Mouse (Mus musculus) CH12F3 (cell line): Measurements from ENCODE around the gene Dnlz.
"Not testable (repeated sequence)": the region's sequence is repeated elsewhere in the genome, so short reads cannot be mapped to it uniquely, and the experiment has no call there.

ENCODE experiments used
- in situ Hi-C: fragments of 300-500 bp; cut with MboI; formaldehyde crosslinking; loops from 2 replicates; pipeline ENCODE4 v1.14.3; 2020; ENCODE audit warnings: low sequenced_read_pairs

Gene Dnlz

DNA sequence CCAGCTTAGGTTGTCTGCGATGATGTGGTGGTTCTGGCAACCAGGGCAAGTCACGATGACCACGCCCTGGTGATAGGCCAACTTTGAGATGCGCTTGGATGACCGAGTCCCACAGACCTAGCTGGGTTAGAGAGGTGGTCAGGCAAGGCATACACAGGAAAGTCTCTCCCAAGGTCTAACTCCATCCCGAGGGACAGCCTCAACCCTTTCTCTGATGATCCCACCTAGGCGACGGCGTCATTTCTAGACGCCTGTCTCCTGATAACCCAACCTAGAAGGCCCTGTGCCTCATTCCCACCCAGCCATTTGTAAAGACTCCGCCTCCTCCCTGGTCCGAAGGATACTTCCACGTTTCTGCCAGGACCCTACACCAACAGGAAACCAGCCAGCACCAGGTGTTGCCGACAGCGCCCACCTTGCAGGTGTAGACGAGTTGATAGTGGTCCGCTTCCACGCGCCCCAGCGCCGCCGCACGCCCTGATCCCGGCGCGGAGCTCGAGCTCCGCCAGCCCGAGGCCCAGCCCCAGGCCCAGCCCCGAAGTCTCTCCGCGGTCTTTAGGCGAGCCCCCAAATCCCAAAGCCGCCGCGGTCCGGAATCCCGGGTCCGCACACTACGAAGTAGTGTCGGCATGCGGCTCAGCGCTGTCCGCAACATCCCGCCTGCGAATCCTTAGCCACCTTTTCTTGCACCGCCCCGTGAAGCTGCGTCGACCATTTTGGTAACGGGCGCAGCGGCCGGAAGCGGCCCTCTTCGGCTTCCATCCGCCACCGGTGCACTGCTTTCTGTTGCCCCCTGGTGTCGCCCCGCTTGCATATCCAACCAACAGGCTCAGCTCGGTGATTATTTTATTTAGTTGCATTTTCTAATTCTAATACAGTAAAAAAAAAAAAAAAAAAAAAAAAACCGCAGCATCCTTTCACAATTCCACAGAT is at the start of gene Dnlz:
Gene Dnlz (minus strand): TSS at position 753 of the 933 bp plus-strand sequence.
- in situ Hi-C loops, result no loop called here

DNA sequence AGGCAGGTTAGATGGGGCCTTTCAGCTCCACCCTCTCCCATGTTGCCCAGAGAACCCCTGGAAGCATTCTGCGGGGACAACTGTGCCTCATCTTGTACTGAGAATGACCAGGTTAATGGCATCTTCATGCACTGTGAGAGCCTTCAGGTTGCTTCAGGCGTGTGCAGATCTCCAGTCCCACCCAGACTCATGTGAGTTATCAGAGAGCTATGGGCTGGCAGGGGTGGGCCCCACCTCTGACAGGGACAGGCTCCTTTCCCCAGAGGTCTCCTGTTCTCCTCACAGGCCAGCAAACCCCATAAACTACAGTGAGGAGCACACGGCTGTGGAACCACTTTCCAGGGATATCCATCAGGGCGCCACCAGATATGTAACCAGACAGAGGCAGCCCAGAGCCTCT is 49.1 kb upstream of the Dnlz start:
- in situ Hi-C loops, result no loop called here

DNA sequence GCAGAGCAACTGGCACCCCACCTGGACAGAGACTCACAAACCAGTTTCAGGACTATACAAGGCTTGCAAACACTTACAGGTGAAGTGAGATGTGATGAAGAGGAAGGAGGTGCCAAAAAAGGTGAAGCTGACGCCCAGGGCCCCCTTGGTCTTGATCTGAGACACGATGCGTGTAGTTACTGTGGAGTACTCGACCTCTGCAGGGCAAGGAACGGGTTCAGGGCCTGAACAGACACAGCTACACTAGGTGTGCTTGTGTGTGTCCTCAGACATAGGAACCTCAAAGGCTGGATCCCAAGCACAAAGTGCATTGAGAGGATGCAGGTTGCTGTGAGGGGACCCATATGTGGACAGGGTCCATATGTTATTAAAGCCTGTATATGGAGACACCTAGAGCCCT is 48.4 kb upstream of the Dnlz start:
- in situ Hi-C loops, result no loop called here

DNA sequence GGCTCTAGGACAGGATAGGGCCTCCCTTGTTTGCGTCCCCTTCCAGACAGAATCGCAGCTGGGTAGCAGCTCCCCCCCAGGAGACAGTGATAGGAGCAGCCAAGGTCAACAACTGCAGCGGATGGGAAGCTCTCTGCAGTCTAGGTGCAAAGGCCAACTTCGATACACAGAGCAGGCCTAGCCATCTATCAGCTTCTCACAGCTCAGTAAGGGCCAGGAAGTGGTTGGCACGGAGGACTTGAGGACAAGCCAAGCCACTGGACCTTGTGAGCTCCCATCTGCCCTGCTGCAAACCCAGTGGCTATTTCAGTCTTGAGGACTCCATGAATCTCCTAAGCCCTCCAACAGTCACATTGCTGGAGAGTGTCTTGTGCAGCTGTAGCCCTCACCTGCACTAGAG is 47.7 kb upstream of the Dnlz start:
- in situ Hi-C loops, result no loop called here

DNA sequence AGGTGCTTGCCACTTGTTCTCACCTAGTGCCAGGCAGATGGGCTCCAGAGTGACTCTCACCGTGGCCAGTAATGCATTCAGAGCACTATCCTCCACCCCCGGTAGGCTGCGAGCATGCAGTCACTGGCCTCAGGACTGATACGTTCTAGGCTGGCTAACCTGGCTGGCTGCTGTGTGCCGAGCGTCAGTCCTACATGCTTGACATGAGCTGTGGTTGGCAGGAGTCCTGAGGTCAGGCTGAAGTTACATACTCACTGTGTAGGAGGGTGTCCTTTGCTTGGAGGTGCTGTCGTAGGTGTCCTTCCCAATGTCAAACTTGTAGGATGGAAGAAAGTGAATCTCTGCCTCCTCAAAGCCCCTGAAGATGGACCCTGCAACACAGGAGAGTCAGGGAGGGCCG is 47.1 kb upstream of the Dnlz start:
- in situ Hi-C loops, result no loop called here

DNA sequence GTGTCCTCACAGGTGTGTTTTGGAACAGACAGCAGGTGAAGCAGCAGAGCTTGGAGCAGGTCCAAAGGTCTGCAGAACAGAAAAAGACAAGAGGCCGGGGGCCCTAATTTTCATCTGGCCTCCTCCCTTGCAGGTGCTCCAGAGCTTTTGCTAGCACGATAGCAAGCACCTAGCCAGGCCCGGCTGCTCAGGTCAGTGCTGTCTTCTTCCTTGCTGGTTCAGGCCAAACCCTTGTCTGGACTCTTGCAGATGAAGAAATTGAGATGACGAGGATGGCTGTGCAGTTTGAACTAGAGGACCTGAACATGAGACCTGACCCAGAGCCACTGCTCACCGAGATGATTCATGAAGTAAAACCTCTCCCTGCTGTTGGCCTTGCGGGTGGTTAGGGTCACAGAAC is 39.7 kb upstream of the Dnlz start:
- in situ Hi-C loops, result no loop called here

DNA sequence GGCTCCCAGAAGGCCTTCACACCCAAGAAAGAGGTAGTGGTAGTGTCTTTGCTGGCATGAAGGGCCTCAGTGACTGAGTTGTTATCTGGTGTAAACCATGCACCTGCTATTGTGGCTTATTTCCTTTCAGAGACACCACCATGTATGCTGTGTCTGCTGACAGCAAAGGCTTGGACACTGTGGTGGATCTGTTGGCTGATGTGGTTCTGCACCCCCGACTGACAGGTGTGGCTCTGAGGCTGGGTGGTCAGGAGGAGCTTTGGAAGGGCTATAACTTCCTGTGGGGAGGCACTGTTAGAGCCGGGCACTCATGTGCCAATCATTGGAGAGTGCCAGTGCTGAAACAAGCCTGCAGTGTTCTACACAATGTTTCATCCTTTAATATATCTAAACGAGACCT is 39.0 kb upstream of the Dnlz start:
- in situ Hi-C loops, result no loop called here

DNA sequence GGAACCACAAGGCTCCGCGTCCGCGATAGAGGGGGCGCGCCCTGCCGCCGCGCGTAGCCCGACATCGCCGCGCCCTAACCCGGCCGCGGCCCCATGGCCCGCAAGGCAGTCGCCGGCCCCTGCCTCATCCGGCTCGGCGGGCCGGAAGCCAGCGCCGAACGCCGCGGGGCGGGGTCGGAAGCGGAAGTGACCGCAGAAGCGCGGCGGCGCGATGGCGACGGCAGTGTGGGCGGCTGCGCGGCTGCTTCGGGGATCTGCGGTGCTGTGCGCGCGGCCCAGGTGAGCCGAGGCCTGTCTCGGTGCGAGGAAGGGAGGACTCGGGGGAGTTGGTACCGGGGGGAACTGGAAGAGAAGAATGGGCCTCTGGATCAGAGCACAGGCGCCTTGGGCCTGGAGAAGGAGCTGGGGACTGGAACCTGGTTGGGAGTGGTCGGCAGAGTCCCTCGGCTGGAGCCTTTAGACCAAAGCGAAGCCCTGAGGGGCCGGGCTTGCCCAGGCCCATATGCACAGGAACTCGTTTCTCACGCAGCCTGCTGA is 37.3 kb upstream of the Dnlz start, which contains the start of the genes Entr1 and Pmpca:
Gene Entr1 (minus strand): TSS at position 163 of the 537 bp plus-strand sequence.
Gene Pmpca (plus strand): TSS at position 186 of the 537 bp plus-strand sequence.
- in situ Hi-C loops, result no loop called here

DNA sequence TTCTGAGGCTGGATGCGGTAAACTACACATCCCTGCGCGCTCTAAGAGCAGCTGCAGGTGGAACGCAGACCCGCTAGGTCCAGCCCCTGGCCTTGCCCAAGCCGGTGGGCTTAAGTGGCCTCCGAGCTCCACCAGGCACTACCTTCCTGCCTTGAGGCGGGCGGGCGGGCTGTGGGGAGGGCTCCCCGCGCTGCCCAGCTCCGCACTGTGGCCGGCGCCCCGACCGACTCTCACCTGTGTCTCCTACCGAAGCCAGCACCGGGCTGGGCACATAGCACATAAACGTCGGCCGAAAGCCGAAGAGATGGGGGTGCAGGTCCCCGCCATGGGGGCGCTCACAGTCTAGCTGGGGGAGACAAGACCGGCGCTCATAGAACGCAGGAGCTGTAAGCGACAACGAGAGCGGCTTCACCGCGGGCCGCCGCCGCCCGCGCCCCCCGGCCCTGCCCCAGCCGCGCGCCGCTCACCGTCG is 36.8 kb upstream of the Dnlz start:
- in situ Hi-C loops, result no loop called here

DNA sequence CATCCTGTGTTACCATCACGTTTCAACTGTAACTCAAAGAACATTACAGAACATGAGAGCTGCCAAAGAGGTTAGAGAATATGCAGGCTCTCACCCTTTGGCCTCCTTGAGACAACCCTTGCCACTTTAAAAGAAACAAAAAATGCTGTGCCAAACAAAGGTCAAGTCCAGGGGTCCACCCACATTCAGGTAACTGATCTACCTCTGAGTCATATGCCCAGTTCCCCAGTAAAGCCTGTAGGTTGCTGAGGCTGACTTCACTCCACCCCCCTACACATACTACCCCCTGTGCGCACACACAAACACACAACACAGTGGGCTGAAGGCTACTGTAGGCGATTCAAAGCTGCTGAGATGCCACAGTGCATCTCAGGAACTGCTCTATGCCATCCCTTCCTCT is 35.8 kb upstream of the Dnlz start:
- in situ Hi-C loops, result no loop called here

DNA sequence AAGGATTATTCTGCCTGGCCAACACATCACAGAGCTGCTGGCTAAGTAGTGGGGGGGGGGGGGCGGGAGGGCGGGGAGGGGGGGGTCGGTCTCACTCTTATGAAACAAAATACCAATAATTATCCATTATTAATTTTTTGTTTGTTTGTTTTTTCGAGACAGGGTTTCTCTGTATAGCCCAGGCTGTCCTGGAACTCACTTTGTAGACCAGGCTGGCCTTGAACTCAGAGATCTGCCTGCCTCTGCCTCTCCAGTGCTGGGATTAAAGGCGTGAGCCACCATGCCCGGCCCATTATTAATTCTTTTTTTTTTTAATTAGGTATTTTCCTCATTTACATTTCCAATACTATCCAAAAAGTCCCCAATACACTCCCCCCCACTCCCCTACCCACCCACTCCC is 29.0 kb upstream of the Dnlz start:
- in situ Hi-C loops, result not testable (repeated sequence)

DNA sequence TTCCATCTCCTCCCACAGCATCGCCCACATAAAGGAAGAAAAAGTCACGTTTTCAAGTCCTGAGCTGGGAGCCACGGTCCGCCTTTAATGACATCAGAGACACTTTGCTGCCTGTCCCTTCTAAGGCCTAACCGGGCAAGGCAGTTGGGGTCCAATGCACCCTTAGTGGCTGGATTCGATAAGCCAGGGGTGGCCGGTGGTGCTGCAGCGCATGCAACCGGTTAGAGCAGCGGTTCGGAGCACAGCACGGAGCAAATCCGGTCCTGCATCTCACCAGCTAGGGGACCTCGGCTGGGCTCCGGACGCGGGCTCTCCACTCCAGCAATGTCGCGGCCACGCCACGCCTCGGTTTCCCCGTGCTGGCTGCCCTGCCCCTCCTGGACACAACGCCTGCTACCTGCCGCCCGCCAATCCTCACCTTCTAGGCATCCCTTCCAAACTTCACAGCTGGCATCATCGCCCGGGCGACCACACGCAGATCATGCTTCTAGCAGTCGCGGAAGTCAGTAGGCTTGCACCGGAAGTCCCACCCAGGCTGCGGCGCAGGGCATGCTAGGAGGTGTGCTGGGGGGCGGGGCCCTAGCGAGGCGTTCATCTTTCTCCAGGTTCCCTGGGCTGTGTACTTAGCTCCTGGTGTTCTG is 28.3 kb upstream of the Dnlz start, which contains the start of gene Snapc4:
Gene Snapc4 (minus strand): TSS at position 523 of the 641 bp plus-strand sequence.
- in situ Hi-C loops, result no loop called here

DNA sequence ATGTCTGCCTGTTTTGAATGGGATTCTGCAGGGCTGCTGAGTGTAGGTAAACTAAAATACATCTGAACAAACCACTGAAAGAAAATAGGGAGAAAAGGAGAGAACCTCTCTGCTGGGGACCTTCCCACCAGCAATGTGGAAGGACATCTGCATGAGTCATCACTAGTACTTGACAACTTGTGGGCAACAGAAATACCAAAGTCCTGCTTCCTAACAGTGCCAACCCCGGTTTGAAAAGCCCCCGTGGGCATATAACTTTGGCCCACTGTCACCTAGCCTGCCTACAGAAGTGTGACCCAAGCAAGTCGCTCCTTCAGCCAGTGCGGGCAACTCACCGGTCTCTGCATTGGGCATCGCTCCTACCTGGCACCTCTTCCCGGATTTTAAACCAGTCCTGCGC is 20.5 kb upstream of the Dnlz start:
- in situ Hi-C loops, result no loop called here

DNA sequence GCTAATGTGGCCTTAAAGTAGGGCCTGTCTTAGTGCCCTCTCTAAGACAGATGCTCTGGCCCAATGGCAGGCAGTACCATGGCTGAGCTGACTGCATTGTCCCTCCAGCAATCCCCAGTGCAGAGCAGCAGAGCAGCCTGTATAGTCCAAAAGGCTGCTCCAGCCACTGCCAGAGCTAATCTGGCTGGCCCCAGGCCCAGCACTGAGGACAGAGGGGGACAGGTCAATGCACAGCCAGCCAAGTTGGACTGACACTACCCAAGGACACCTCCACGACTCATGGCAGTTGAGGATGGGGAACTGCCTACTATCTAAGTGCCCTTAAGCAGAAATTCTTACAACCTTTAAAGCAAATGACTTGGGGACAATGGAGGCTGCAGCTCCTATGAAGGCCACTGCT is 16.7 kb upstream of the Dnlz start:
- in situ Hi-C loops, result no loop called here

DNA sequence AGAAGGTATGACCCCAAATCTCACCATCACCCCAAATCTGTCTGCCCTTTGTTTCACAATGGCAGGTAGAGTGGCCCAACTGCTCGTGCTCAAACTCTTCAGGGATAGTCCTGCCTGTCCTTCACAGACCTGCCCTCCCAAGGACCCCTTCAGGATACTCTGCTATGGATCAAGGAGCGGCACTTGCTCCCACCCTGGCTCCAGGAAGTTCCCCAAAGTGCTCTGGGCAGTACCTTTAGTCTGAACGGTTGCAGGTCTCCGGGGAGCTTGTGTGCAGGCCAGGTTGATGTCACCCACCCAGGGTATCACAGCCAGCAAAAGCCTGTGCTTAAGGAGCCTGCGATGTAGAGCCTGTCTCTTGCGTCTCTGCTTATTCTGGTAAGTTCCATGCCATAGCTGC is 16.0 kb upstream of the Dnlz start:
- in situ Hi-C loops, result no loop called here

DNA sequence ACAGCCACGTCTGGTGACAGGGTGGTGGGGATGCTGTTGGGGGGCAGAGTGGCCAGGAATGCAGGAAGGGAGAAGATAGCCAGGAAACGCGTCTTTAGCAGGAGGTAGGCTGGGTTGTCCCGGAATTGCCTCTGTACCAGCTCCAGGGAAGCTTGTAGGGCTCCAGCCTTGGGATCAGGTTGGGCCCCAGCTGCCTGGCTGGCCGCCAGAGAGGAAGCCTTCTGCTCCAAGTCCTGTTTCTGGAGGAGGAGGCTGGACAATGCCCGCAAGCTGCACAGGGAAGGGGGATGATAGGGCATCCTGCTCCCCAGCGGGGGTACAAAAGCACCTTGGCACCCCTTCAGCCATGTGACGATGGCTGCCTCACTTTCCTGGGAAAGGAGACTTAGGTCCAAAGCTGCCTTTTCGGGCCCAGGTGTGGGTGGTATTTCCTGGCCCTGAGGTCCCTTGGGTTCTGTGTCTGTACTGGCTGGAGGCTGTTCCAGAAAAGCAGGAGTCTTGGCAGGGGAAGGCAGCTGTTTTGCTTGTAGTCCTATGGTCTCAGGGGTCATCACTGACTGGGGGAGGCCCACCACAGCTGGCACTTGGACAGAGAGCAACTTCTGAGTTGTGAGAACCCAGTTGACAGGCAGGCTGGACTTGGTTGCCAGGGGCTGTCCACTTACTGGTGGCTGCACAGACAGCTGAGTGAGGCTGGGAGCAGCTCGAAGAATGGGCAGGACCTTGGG is 13.0 kb upstream of the Dnlz start:
- in situ Hi-C loops, result no loop called here

DNA sequence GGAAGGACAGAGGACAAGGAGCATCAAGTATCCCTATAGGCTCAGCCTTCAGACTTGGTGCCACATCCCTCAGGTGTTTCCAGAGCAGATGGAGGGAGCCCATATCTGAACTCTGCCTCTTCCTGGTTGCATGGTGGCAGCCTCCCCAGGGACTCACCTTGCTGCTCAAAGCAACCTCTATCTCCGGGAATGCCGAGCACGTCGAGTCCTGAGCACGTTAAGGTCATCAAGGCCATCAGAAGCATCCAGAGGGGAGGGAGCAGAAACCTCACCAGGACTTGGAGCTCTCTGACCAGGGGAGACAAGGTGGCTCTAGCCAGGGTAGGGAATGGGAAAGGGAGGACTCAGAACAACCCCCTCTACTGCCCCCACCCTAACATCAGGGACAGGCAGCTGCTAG is 11.6 kb upstream of the Dnlz start:
- in situ Hi-C loops, result no loop called here

DNA sequence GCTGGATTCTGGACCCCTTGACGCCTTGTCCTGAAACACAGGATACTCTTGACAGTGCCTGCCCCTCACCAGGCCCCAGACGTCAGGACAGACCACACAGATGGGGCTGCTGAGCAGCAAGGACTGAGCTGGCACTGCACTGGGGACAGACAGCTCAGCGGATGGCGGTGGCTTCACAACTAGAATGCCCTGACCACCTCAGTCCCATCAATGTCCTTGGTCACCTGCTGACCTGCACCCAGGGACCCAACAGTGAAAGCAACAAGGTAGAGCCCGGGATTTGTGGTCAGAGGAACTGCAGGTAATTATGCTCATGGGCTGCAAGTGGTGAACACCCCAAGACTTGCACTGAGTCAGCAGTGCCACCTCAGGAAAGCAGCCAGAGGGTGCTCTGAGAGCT is 11.1 kb upstream of the Dnlz start:
- in situ Hi-C loops, result no loop called here

DNA sequence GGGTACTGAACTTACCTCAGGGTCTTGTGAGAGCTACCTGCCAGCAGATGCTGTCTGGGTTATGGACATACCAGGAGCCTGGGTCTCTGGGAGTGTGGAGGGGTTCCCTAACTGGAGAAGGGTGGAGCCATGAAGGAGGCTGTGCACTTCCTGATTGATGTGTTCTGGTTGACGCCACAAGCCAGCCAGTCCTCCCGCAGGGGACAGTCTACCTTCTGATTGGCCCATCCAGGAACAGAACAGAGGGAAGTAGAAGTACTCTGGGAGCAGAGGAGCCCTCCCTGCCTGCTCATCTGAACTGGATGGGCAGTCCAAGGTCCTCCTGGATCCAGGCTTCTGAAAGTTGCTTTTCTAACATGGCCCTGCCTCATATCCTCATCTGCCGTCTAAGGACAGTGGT is 8.9 kb upstream of the Dnlz start, which contains the start of gene Card9:
Gene Card9 (minus strand): TSS at position 147 of the 400 bp plus-strand sequence.
- in situ Hi-C loops, result no loop called here

DNA sequence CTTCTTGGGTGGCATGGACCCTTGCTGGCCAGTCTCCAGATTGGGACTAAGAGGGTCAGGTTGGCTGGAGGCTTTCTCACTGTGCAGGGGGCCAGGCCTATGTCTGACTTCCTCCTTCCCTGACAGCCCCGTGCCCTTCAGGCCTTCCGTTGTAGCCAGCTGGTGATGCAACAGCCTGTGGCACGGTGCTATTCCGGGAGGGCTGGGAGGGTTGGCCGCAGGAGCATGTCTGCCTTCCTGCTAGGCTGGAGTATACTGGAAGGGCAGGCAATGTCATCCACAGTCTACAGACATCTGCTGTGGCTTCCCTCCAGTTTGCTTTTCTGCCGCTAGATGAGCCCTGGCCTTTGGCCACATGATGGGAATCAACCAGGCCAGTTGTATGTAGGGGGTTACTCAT is 8.1 kb upstream of the Dnlz start:
- in situ Hi-C loops, result no loop called here
